Mouse (Mus musculus) midbrain, embryonic 13.5 days (tissue): ENCODE data around the gene C3ar1. TPM values are rescaled to one million over a fixed set of nuclear protein-coding genes. Genes with fewer than 3 reads are reported as not detected.

ENCODE experiments used
- ATAC-seq: fragments of 200-750 bp; cut with Nextera tagmentation; 2 replicates; pipeline ENCODE4 v1.8.0; 2017; ENCODE audit warnings: mild to moderate bottlenecking, moderate TSS enrichment, moderate library complexity
- H3K27ac ChIP-seq: fragments of 300-500 bp; sonication (generic); 2 replicates; pipeline ENCODE4 v1.5.1; 2015; ENCODE audit warnings: inconsistent platforms, mild to moderate bottlenecking, moderate library complexity
- H3K27me3 ChIP-seq: fragments of 300-500 bp; sonication (generic); 2 replicates; pipeline ENCODE4 v1.6.1; 2015; ENCODE audit warnings: mild to moderate bottlenecking, inconsistent platforms
- H3K36me3 ChIP-seq: fragments of 300-500 bp; sonication (generic); 2 replicates; pipeline ENCODE4 v1.6.1; 2015; ENCODE audit warnings: mild to moderate bottlenecking, inconsistent platforms
- H3K4me1 ChIP-seq: fragments of 300-500 bp; sonication (generic); replicated peaks from 2 replicates; pipeline ENCODE4 v1.6.1; 2015; ENCODE audit warnings: inconsistent platforms
- H3K4me2 ChIP-seq: fragments of 300-500 bp; sonication (generic); replicated peaks from 2 replicates; pipeline ENCODE4 v1.6.1; 2015; ENCODE audit warnings: moderate library complexity, mild to moderate bottlenecking, inconsistent platforms
- H3K4me3 ChIP-seq: fragments of 300-500 bp; sonication (generic); replicated peaks from 2 replicates; pipeline ENCODE4 v1.5.1; 2015; ENCODE audit warnings: mild to moderate bottlenecking, inconsistent platforms
- H3K9ac ChIP-seq: fragments of 300-500 bp; sonication (generic); replicated peaks from 2 replicates; pipeline ENCODE4 v1.6.1; 2015; ENCODE audit warnings: mild to moderate bottlenecking, inconsistent platforms
- H3K9me3 ChIP-seq: fragments of 300-500 bp; sonication (generic); 2 replicates; pipeline ENCODE4 v1.6.1; 2016; ENCODE audit warnings: mild to moderate bottlenecking, inconsistent platforms
- WGBS: fragments of 180-500 bp; shearing (Covaris S2); methylation state at CpG from one replicate; pipeline ENCODE4 v1.1.7; 2015; 5-methylcytosine and 5-hydroxymethylcytosine counted together
- polyA plus RNA-seq: library from polyadenylated mRNA; unstranded; fragments of >200 nt; fragmentation: Nextera tagmentation; extraction: Ambion mirVana; gene quantifications from 2 replicates; pipeline ENCODE4 v1.2.1, GENCODE M21; 2015

The C3ar1 gene
- polyA plus RNA-seq, 1 experiment from 2014 or later: 1.7 TPM

DNA sequence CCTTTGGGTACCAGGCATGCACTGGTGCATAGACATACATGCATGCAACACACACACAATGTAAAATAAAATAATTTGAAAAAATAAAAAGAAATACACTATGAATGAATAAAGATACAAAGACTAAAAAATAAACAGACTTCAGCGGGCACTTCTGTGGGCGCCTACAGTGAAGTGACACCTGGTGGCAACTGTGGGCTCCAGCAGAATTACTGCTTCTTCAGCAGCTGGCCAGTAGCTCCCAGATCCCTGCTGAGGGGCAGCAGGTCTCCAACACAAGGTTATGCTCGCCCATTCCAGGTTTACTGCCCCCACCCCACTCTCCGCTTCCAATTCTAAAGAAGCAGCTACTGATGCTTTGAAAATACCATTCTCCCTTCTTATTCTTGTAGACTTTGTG, 12.0 kb upstream of the C3ar1 start:
- no peak overlapping the region for H3K27ac ChIP-seq
- H3K4me3 ChIP-seq: no peak overlapping the region
- no peaks in the 10 kb centered on the region for H3K9me3 ChIP-seq
- no peak overlapping the region for H3K9ac ChIP-seq
- H3K4me2 ChIP-seq: no peak overlapping the region
- no peaks in the 10 kb centered on the region for H3K36me3 ChIP-seq
- H3K4me1 ChIP-seq: no peaks in the 10 kb centered on the region
- no peak for ATAC-seq
- no peaks in the 10 kb centered on the region for H3K27me3 ChIP-seq
- 72% methylated on average over 4 of the region's 4 CpGs for WGBS

DNA sequence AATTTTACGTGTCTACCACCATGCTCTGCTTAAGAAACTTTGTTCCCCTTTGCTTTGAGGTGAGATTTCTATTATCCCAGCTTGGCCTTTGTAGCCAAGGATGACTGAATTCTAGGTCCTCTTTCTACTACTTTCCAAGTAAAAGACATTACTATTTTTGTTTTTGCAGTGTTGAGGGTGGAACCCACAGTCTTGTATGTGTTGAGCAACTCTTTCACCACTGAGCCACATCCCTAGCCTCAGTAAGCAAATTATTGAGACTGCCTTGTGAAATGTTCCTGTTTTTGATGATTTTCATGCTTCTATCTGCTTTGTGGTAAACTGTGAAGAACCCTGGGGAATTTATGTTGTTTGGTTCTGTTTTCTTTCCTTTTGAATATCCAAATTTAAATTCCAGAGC, 6.9 kb upstream of the C3ar1 start:
- Histone ChIP-seq H3K27ac (no peak overlapping the region), H3K9ac (no peak overlapping the region), H3K27me3 (no peaks in the 10 kb centered on the region), H3K36me3 (no peaks in the 10 kb centered on the region), H3K4me3 (no peak overlapping the region), H3K4me2 (no peak overlapping the region), H3K4me1 (no peaks in the 10 kb centered on the region), H3K9me3 (peaks cover 15% of the 10 kb centered on the region)
- no peak for ATAC-seq
- WGBS: 83% methylated on average over 1 of the region's 1 CpGs

DNA sequence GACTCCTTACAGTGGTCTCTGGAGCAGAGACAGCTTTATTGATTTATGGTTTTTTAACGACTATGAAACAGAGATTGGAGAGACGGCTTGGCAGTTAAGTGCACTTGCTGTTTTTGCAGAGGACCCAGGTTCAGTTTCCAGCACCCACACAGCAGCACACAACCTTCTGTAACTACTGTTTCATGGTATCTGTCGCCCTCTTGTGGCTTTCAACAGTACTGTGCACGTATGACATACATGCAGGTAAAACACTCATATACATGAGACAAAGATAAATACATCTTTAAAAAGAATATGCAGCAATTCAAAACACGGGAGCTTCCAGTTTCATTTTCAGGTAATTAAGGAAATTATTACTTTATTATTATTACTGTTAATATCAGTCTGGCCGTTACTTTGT, 6.5 kb upstream of the C3ar1 start:
- no peak overlapping the region for H3K27ac ChIP-seq
- no peak overlapping the region for H3K4me3 ChIP-seq
- peaks cover 15% of the 10 kb centered on the region for H3K9me3 ChIP-seq
- H3K4me1 ChIP-seq: no peaks in the 10 kb centered on the region
- no peaks in the 10 kb centered on the region for H3K36me3 ChIP-seq
- H3K4me2 ChIP-seq: no peak overlapping the region
- no peak overlapping the region for H3K9ac ChIP-seq
- no peaks in the 10 kb centered on the region for H3K27me3 ChIP-seq
- ATAC-seq: no peak
- WGBS: 80% methylated on average over 6 of the region's 6 CpGs

DNA sequence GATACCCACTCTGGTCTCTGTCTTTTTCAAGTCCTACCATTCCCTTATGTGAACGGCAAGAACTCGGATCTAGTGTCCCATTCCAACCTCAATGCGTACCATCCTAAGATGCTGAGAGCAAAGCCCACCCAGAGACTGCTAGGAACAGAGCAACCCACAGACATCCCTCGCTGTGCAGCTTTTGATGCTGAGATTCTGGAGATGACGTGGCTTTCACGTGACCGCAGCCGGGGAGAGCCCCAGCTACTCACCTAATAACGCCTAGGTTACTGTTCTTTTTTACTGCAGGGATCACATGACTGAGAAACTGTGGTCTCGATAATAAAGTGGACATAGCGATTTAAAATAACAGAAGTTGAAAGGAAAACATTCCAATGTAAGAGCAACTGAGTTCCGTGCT, 1.4 kb downstream of the C3ar1 start:
- Histone ChIP-seq H3K4me1 (no peaks in the 10 kb centered on the region), H3K27me3 (no peaks in the 10 kb centered on the region), H3K4me2 (no peak overlapping the region), H3K27ac (no peak overlapping the region), H3K9me3 (no peaks in the 10 kb centered on the region), H3K36me3 (no peaks in the 10 kb centered on the region), H3K4me3 (no peak overlapping the region), H3K9ac (no peak overlapping the region)
- whole genome bisulfite sequencing: 85% methylated on average over 12 of the region's 12 CpGs
- ATAC-seq: no peak

GRCm38 (mm10) chr6:122852696-122853095, 3.3 kb downstream of the C3ar1 start:
- Histone ChIP-seq H3K9ac (no peak overlapping the region), H3K4me2 (no peak overlapping the region), H3K4me3 (no peak overlapping the region), H3K27ac (no peak overlapping the region), H3K36me3 (no peaks in the 10 kb centered on the region), H3K4me1 (no peaks in the 10 kb centered on the region), H3K9me3 (no peaks in the 10 kb centered on the region), H3K27me3 (no peaks in the 10 kb centered on the region)
- no peak for ATAC-seq
- 83% methylated on average over 2 of the region's 2 CpGs for WGBS

DNA sequence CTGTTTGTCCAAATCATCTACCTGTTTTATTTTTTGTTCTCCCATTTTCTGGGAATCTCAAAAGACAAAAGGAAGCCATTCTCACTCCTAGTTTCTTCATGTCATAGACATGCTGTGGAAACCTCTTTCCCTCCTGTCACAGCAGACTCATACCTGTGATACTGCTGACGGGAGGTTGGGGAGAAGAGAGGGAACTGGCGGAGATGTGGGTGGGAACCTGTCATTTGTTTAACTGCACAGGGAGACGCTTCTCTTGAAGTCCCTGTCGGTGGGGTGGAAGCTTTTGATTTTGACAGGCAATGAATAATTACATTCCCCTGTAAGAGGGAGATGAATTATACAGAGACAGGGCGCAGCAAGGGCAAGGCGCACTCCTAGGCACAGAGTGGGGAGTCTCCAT, 12.2 kb downstream of the C3ar1 start:
- Histone ChIP-seq H3K4me2 (no peak overlapping the region), H3K9me3 (no peaks in the 10 kb centered on the region), H3K9ac (no peak overlapping the region), H3K27ac (no peak overlapping the region), H3K4me3 (no peak overlapping the region), H3K27me3 (no peaks in the 10 kb centered on the region), H3K4me1 (no peaks in the 10 kb centered on the region), H3K36me3 (peaks cover 58% of the 10 kb centered on the region)
- no peak for ATAC-seq
- WGBS: 84% methylated on average over 6 of the region's 6 CpGs

DNA sequence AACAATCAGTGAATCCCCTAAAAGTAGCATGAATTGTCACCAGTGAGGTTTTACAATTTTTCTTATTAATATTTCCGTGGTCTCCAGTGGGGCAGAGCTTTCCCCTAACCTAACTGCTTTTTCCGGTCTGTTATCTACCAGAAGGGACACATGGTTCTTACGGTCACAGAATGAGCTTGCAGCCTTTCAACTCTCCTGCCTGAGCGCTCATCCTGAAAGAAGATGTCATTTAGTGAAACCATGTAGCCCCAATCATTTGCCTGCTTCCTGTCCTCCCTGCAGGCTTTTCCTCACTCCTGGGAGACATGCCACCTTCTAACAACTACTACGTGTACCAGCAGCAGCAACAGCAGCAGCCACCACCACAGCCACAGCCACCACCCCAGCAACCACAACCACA, 18.4 kb downstream of the C3ar1 start:
- 89% methylated on average over 5 of the region's 5 CpGs for WGBS
- ATAC-seq: no peak
- peaks cover 90% of the 10 kb centered on the region for H3K36me3 ChIP-seq
- no peak overlapping the region for H3K4me2 ChIP-seq
- no peak overlapping the region for H3K27ac ChIP-seq
- H3K27me3 ChIP-seq: no peaks in the 10 kb centered on the region
- H3K9me3 ChIP-seq: no peaks in the 10 kb centered on the region
- no peaks in the 10 kb centered on the region for H3K4me1 ChIP-seq
- no peak overlapping the region for H3K4me3 ChIP-seq
- H3K9ac ChIP-seq: no peak overlapping the region

DNA sequence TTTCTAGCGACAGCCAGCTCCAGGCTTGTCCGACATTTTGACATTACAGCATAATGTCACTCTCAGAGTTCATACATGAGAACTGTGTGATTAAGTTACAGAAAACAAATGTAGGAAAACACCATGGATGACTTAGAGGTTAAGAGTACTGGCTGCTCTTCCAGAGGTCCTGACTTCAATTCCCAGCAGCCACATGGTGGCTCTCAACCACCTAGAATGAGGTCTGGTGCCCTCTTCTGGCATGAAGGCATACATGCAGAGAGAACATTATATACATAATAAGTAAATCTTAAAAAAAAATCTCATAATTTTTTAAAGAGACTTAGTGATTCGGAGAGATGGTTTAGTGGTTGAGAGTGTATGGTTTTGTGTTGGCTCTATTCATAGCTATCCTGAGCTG, 19.0 kb downstream of the C3ar1 start:
- Histone ChIP-seq H3K9ac (no peak overlapping the region), H3K27ac (no peak overlapping the region), H3K4me1 (no peaks in the 10 kb centered on the region), H3K4me2 (no peak overlapping the region), H3K9me3 (no peaks in the 10 kb centered on the region), H3K36me3 (peaks cover 94% of the 10 kb centered on the region), H3K4me3 (no peak overlapping the region), H3K27me3 (no peaks in the 10 kb centered on the region)
- WGBS: over 99% methylated on average over 3 of the region's 3 CpGs
- ATAC-seq: no peak

DNA sequence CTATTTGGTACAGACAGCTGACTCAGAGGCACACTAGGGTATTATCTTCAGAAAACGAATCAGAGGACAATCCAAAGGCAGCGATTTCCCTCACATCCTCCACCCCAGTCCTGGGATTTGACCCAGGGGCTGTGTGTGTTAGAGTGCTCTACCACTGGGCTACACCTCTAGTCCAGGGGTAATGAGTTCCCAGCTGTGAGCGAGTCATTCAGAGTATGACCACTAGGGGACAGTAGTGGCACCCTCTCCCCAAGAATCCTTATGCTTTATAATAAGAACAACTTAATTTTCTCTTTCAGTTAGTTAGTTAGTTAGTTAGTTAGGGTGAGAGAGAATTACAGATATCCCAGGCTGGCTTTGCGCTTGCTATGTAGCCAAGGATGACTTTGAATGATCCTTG, 21.6 kb downstream of the C3ar1 start:
- no peaks in the 10 kb centered on the region for H3K4me1 ChIP-seq
- H3K4me2 ChIP-seq: no peak overlapping the region
- H3K9ac ChIP-seq: no peak overlapping the region
- H3K4me3 ChIP-seq: no peak overlapping the region
- no peak overlapping the region for H3K27ac ChIP-seq
- 65% methylated on average over 4 of the region's 4 CpGs for WGBS
- H3K9me3 ChIP-seq: no peaks in the 10 kb centered on the region
- ATAC-seq: no peak
- peaks cover 90% of the 10 kb centered on the region for H3K36me3 ChIP-seq
- no peaks in the 10 kb centered on the region for H3K27me3 ChIP-seq

- H3K4me3 ChIP-seq: no peak overlapping the region
- H3K4me1 ChIP-seq: no peaks in the 10 kb centered on the region
- peaks cover 82% of the 10 kb centered on the region for H3K36me3 ChIP-seq
- no peaks in the 10 kb centered on the region for H3K9me3 ChIP-seq
- WGBS: 84% methylated on average over 7 of the region's 7 CpGs
- no peak overlapping the region for H3K4me2 ChIP-seq
- no peaks in the 10 kb centered on the region for H3K27me3 ChIP-seq
- H3K27ac ChIP-seq: no peak overlapping the region
- no peak overlapping the region for H3K9ac ChIP-seq
- no peak for ATAC-seq
Measured at GRCm38 (mm10) chr6:122832880-122833279, 23.1 kb downstream of the C3ar1 start.

GRCm38 (mm10) chr6:122828086-122828485, 27.9 kb downstream of the C3ar1 start:
- Histone ChIP-seq H3K27me3 (no peaks in the 10 kb centered on the region), H3K9ac (no peak overlapping the region), H3K36me3 (peaks cover 39% of the 10 kb centered on the region), H3K4me2 (no peak overlapping the region), H3K4me3 (no peak overlapping the region), H3K27ac (no peak overlapping the region), H3K4me1 (peaks cover 15% of the 10 kb centered on the region), H3K9me3 (no peaks in the 10 kb centered on the region)
- WGBS: 45% methylated on average over 13 of the region's 13 CpGs
- no peak for ATAC-seq

GRCm38 (mm10) chr6:122825923-122826742, 29.8 kb downstream of the C3ar1 start:
- WGBS: 5% methylated on average over 22 of the region's 29 CpGs
- no peak overlapping the region for H3K27ac ChIP-seq
- ATAC-seq: peak; percentile 76

DNA sequence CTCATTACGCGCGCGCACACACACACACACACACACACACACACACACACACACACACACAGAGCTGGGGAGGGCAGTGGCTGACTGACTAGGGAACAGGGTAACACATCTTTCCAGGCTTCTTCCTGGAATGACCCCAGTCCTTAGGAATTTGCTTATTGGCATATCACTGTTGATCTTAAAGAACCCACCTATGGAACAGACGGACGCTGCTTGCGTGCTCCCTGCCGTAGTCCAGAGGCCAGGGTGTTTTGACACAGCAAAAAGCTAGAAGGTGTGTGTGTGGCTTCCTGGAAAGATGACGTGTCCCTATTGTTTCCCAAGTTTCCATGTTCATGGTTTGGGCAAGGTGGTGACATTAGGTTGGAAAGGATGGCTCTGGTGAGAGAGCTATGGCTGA, 30.8 kb downstream of the C3ar1 start:
- H3K27ac ChIP-seq: no peak overlapping the region
- H3K4me1 ChIP-seq: peaks cover 40% of the 10 kb centered on the region
- no peaks in the 10 kb centered on the region for H3K9me3 ChIP-seq
- no peaks in the 10 kb centered on the region for H3K27me3 ChIP-seq
- H3K36me3 ChIP-seq: peaks cover 13% of the 10 kb centered on the region; the same call in 1 of the 2 replicates
- H3K9ac ChIP-seq: no peak overlapping the region
- 94% methylated on average over 8 of the region's 9 CpGs for WGBS
- ATAC-seq: no peak
- no peak overlapping the region for H3K4me2 ChIP-seq
- H3K4me3 ChIP-seq: no peak overlapping the region

More at GRCm38 (mm10) chr6:122825923-122826742, 29.8 kb downstream of the C3ar1 start:
- Histone ChIP-seq H3K36me3 (peaks cover 22% of the 10 kb centered on the region; the same call in 1 of the 2 replicates), H3K9ac (peak overlapping the region; percentile 61), H3K4me2 (peak overlapping the region; percentile 67), H3K9me3 (no peaks in the 10 kb centered on the region), H3K27me3 (no peaks in the 10 kb centered on the region), H3K4me1 (peaks cover 30% of the 10 kb centered on the region), H3K4me3 (peak overlapping the region; percentile 40)
